Mouse (Mus musculus) CH12.LX (cell line): ENCODE data around the gene Vill. TPM values are rescaled to one million over a fixed set of nuclear protein-coding genes. Genes with fewer than 3 reads are reported as not detected.

ENCODE experiments used
- DNase-seq: peaks from one replicate; pipeline ENCODE4 v3.0.0-alpha.2; 2013; ENCODE audit errors: extremely low read depth
- H3K27ac ChIP-seq: 2 replicates; pipeline ENCODE4 v1.5.1; 2012; ENCODE audit warnings: low read depth, mild to moderate bottlenecking, control low read depth, moderate library complexity; ENCODE audit not compliant: insufficient read depth
- H3K27me3 ChIP-seq: replicated peaks from 2 replicates; pipeline ENCODE3; 2012; ENCODE audit warnings: inconsistent platforms
- H3K36me3 ChIP-seq, 2 experiments: replicated peaks in 1 of 2; 2 replicates each; pipeline versions ENCODE3 to v1.6.1; 2012; ENCODE audit warnings: inconsistent platforms in 1 of 2, low read length in 1 of 2, mild to moderate bottlenecking in 1 of 2, mixed read lengths in 1 of 2, moderate library complexity in 1 of 2; ENCODE audit not compliant: control insufficient read depth in 1 of 2, insufficient read depth in 1 of 2
- H3K4me1 ChIP-seq, 2 experiments: 2 replicates each; pipeline ENCODE4 v1.6.1; 2012; ENCODE audit warnings: inconsistent platforms in 1 of 2, moderate library complexity in 1 of 2; ENCODE audit not compliant: insufficient read depth in 2 of 2, control insufficient read depth in 1 of 2
- H3K4me2 ChIP-seq: 2 replicates; pipeline ENCODE4 v1.6.1; 2012; ENCODE audit warnings: low read depth, mild to moderate bottlenecking, control low read depth; ENCODE audit not compliant: poor library complexity, insufficient read depth, severe bottlenecking
- H3K4me3 ChIP-seq, 3 experiments: fragments of 150-350 bp in 1 of 3; sonication (generic) in 1 of 3; replicated peaks in 1 of 3; 2 replicates each; pipeline versions ENCODE3 to v1.5.1; 2011 to 2012; ENCODE audit warnings: low read depth in 2 of 3, low read length in 2 of 3, mild to moderate bottlenecking in 2 of 3, moderate library complexity in 2 of 3, control low read depth in 1 of 3, improper control_type of control experiment in 1 of 3, inconsistent platforms in 1 of 3, mixed read lengths in 1 of 3; ENCODE audit not compliant: poor library complexity in 1 of 3
- H3K79me2 ChIP-seq: replicated peaks from 2 replicates; pipeline ENCODE4 v1.6.1; 2012; ENCODE audit warnings: mild to moderate bottlenecking, moderate library complexity; ENCODE audit not compliant: control insufficient read depth, poor library complexity, insufficient read depth, severe bottlenecking; ENCODE audit errors: extremely low read depth
- H3K9ac ChIP-seq: 2 replicates; pipeline ENCODE4 v1.6.1; 2012; ENCODE audit warnings: low read depth, mild to moderate bottlenecking, control low read depth, moderate library complexity; ENCODE audit not compliant: insufficient read depth
- H3K9me3 ChIP-seq: replicated peaks from 2 replicates; pipeline ENCODE3; 2012; ENCODE audit warnings: low read length, inconsistent platforms, mixed read lengths
- BHLHE40 ChIP-seq: IDR thresholded peaks from 2 replicates; pipeline ENCODE4 v1.6.1; 2011; ENCODE audit warnings: mild to moderate bottlenecking, low read depth, low read length, improper control_type of control experiment
- CHD1 ChIP-seq: IDR thresholded peaks from 2 replicates; pipeline ENCODE4 v1.6.1; 2012; ENCODE audit warnings: low read depth, low read length, improper control_type of control experiment, inconsistent platforms
- CTCF ChIP-seq, 2 experiments: IDR thresholded peaks in 1 of 2; conservative IDR thresholded peaks in 1 of 2; 2 replicates each; pipeline ENCODE4 v1.5.1; 2011 to 2012; ENCODE audit warnings: low read depth in 2 of 2, low read length in 2 of 2, improper control_type of control experiment in 1 of 2, inconsistent platforms in 1 of 2, mild to moderate bottlenecking in 1 of 2, moderate library complexity in 1 of 2
- E2F4 ChIP-seq: IDR thresholded peaks from 2 replicates; pipeline ENCODE4 v1.6.1; 2011; ENCODE audit warnings: low read depth, low read length, improper control_type of control experiment; ENCODE audit not compliant: insufficient replicate concordance
- ELF1 ChIP-seq: IDR thresholded peaks from 2 replicates; pipeline ENCODE4 v1.6.1; 2014; ENCODE audit warnings: low read depth, mild to moderate bottlenecking, inconsistent platforms, low read length, improper control_type of control experiment
- ETS1 ChIP-seq: conservative IDR thresholded peaks from 2 replicates; pipeline ENCODE4 v1.6.1; 2012; ENCODE audit warnings: low read depth, mild to moderate bottlenecking, inconsistent platforms, low read length, improper control_type of control experiment, moderate library complexity
- JUN ChIP-seq: IDR thresholded peaks from 2 replicates; pipeline ENCODE4 v1.6.1; 2011; ENCODE audit warnings: low read depth, mild to moderate bottlenecking, low read length, improper control_type of control experiment, moderate library complexity; ENCODE audit not compliant: insufficient read depth
- JUND ChIP-seq: conservative IDR thresholded peaks from 2 replicates; pipeline ENCODE4 v1.6.1; 2011; ENCODE audit warnings: low read depth, low read length, improper control_type of control experiment
- MAFK ChIP-seq: IDR thresholded peaks from 2 replicates; pipeline ENCODE4 v1.6.1; 2011; ENCODE audit warnings: low read length, improper control_type of control experiment; ENCODE audit not compliant: insufficient replicate concordance
- MAZ ChIP-seq: IDR thresholded peaks from 2 replicates; pipeline ENCODE4 v1.6.1; 2012; ENCODE audit warnings: low read depth, mild to moderate bottlenecking, inconsistent platforms, low read length, improper control_type of control experiment, moderate library complexity
- MXI1 ChIP-seq: IDR thresholded peaks from 2 replicates; pipeline ENCODE4 v1.6.1; 2011; ENCODE audit warnings: mild to moderate bottlenecking, low read depth, low read length, improper control_type of control experiment
- NELFE ChIP-seq: IDR thresholded peaks from 2 replicates; pipeline ENCODE4 v1.6.1; 2011; ENCODE audit warnings: low read depth, low read length, improper control_type of control experiment
- NRF1 ChIP-seq: IDR thresholded peaks from 2 replicates; pipeline ENCODE4 v1.6.1; 2014; ENCODE audit warnings: low read depth, mild to moderate bottlenecking, inconsistent platforms, low read length, improper control_type of control experiment, moderate library complexity
- RAD21 ChIP-seq: IDR thresholded peaks from 2 replicates; pipeline ENCODE4 v1.6.1; 2011; ENCODE audit warnings: low read depth, mild to moderate bottlenecking, low read length, improper control_type of control experiment, moderate library complexity
- UBTF ChIP-seq: IDR thresholded peaks from 2 replicates; pipeline ENCODE4 v1.6.1; 2012; ENCODE audit warnings: low read depth, mild to moderate bottlenecking, inconsistent platforms, low read length, improper control_type of control experiment, moderate library complexity
- ZC3H11A ChIP-seq: IDR thresholded peaks from 2 replicates; pipeline ENCODE4 v1.6.1; 2012; ENCODE audit warnings: low read depth, mild to moderate bottlenecking, inconsistent platforms, low read length, improper control_type of control experiment
- ZKSCAN1 ChIP-seq: IDR thresholded peaks from 2 replicates; pipeline ENCODE4 v1.6.1; 2012; ENCODE audit warnings: low read depth, inconsistent platforms, low read length, improper control_type of control experiment, borderline replicate concordance
- ZNF384 ChIP-seq: IDR thresholded peaks from 2 replicates; pipeline ENCODE4 v1.6.1; 2012; ENCODE audit warnings: low read depth, low read length, improper control_type of control experiment, inconsistent platforms
- dilution Hi-C: fragments of 300-500 bp; cut with MboI; formaldehyde crosslinking; loops from 2 replicates; pipeline ENCODE4 v1.14.3; 2020; ENCODE audit warnings: low sequenced_read_pairs; ENCODE audit not compliant: extremely low pct_unique_long_range_greater_than_20kb, extremely low pct_ligation_motif_present
- in situ Hi-C: fragments of 300-500 bp; cut with MboI; formaldehyde crosslinking; loops from 3 replicates; pipeline ENCODE4 v1.14.3; 2019; ENCODE audit warnings: low sequenced_read_pairs, low pct_ligation_motif_present, low pct_unique_long_range_greater_than_20kb, mixed read lengths
- polyA plus RNA-seq: library from polyadenylated mRNA; unstranded; fragments of >175 nt; gene quantifications from 2 replicates; pipeline ENCODE4 v1.2.1, GENCODE M21; 2012; ENCODE audit warnings: low read depth; ENCODE audit not compliant: insufficient read length
- total RNA-seq, 2 experiments: library from RNA; depleted of rRNA; stranded (reverse); fragments of 300-350 nt in 1 of 2; fragments of >200 nt in 1 of 2; gene quantifications; 2 replicates each; pipeline ENCODE4 v1.2.3; 2012 to 2014

Vill gene
- total and polyA plus RNA-seq, 3 experiments = 46.3 to 85.2 (median 57.3) TPM

DNA sequence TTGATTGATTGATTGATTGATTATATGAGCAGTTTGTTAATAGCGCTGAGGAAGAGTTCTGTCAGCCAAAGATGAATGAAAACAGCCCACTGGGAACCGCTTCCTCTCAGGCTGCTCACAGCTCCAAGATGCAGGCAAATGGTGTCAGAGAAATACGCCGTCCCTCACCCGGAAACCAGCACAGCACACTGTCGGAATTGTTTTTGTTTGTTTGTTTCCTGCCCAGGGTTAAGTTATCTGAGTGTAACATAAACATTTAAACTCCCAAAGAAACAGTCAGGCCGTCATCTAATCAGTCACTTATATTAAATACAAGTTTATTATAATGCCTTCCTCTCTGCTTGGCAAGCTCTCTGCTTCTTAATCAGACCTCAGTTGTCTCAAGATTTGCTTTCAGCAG lies 43.7 kb upstream of the Vill start:
- in situ Hi-C loops = no loop called here

DNA sequence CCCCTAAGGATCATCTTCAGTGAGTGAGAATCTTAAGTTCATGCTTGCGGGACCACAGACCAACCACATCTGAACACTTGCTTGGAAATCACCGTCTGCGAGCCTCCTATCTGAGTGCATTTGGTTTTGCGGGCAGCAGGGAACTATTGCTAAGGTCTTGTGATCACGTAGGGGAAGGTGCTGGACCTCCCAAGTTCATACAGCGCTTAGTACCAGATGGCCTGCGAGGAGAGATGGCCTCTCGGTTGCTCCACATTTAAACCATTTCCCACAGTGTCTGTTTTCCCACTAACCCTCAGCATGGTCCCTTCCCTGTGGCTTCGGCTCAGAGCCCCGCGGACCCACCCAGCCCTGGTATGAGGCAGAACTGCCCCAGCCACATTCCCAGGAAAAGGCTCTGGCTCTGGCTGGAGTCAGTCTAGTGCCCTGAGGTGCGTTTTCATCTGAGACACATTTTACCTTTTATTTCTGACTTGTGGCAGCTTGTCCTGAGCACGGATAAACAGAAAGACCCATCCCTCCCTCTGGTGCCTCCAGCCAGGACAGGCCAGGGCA lies 42.3 kb upstream of the Vill start:
- TF ChIP-seq ZKSCAN1 (no peak), CTCF (conservative IDR thresholded peaks at IDR 0.05 in 1 of 2, IDR thresholded peaks at IDR 0.05 in 1 of 2; ENCODE audit: low read depth in 2 of 2, low read length in 2 of 2) (no peak), UBTF (no peak), E2F4 (no peak), NRF1 (no peak), CHD1 (no peak)
- in situ Hi-C loops (no loop called here), dilution Hi-C loops (no loop called here)
- Histone ChIP-seq H3K4me3 (no peak overlapping the region), H3K4me1 (no peaks in the 10 kb centered on the region), H3K27ac (no peak overlapping the region), H3K4me2 (no peak overlapping the region), H3K27me3 (peaks cover 96% of the 10 kb centered on the region), H3K79me2 (no peaks in the 10 kb centered on the region), H3K9me3 (no peaks in the 10 kb centered on the region), H3K9ac (no peak overlapping the region), H3K36me3 (no peaks in the 10 kb centered on the region)
- DNase-seq = no peak

More for the DNA sequence above, 43.7 kb upstream of the Vill start:
- no peak overlapping the region for H3K27ac ChIP-seq
- no peaks in the 10 kb centered on the region for H3K9me3 ChIP-seq
- no peaks in the 10 kb centered on the region for H3K36me3 ChIP-seq
- no peaks in the 10 kb centered on the region for H3K79me2 ChIP-seq
- no peak overlapping the region for H3K9ac ChIP-seq
- DNase-seq = no peak
- no peaks in the 10 kb centered on the region for H3K4me1 ChIP-seq
- H3K4me3 ChIP-seq = no peak overlapping the region
- H3K27me3 ChIP-seq = peaks cover 93% of the 10 kb centered on the region
- dilution Hi-C loops = no loop called here
- no peak for TF ChIP-seq UBTF
- no peak for TF ChIP-seq JUN
- TF ChIP-seq MXI1 = no peak
- TF ChIP-seq NELFE = no peak
- TF ChIP-seq BHLHE40 = no peak
- no peak for TF ChIP-seq ZNF384
- no peak for TF ChIP-seq ZC3H11A
- no peak for TF ChIP-seq ELF1
- no peak for TF ChIP-seq RAD21
- TF ChIP-seq ETS1 = no peak
- no peak for TF ChIP-seq MAFK
- TF ChIP-seq JUND = no peak
- TF ChIP-seq MAZ = no peak
- no peak for TF ChIP-seq CHD1
- no peak overlapping the region for H3K4me2 ChIP-seq
